Mouse (Mus musculus) hindbrain, embryonic 11.5 days (tissue): ENCODE data around the gene Rtl6. TPM values are rescaled to one million over a fixed set of nuclear protein-coding genes. Genes with fewer than 3 reads are reported as not detected.
A peak's percentile ranks its signal among the peaks of the same experiment; 100 is the strongest.

Experiments
- ATAC-seq: fragments of 200-750 bp; cut with Nextera tagmentation; 2 replicates; pipeline ENCODE4 v1.8.0; 2017; ENCODE audit warnings: mild to moderate bottlenecking, moderate TSS enrichment, moderate library complexity; ENCODE audit not compliant: low FRiP score
- DNase-seq: peaks from one replicate; pipeline ENCODE4 v3.0.0-alpha.2; 2015; ENCODE audit warnings: low spot score
- H3K27ac ChIP-seq: fragments of 300-500 bp; sonication (generic); 2 replicates; pipeline ENCODE4 v1.5.1; 2014; ENCODE audit warnings: mild to moderate bottlenecking, low read depth, low read length
- H3K27me3 ChIP-seq: fragments of 300-500 bp; sonication (generic); 2 replicates; pipeline ENCODE4 v1.6.1; 2014; ENCODE audit warnings: mild to moderate bottlenecking, low read length, moderate library complexity, mixed read lengths; ENCODE audit not compliant: control insufficient read depth, insufficient read depth
- H3K36me3 ChIP-seq: fragments of 300-500 bp; sonication (generic); 2 replicates; pipeline ENCODE4 v1.6.1; 2014; ENCODE audit warnings: mild to moderate bottlenecking, low read length, moderate library complexity, mixed read lengths; ENCODE audit not compliant: control insufficient read depth, insufficient read depth
- H3K4me1 ChIP-seq: fragments of 300-500 bp; sonication (generic); replicated peaks from 2 replicates; pipeline ENCODE4 v1.6.1; 2014; ENCODE audit warnings: low read length, mixed read lengths; ENCODE audit not compliant: control insufficient read depth, insufficient read depth
- H3K4me2 ChIP-seq: fragments of 300-500 bp; sonication (generic); replicated peaks from 2 replicates; pipeline ENCODE4 v1.6.1; 2014; ENCODE audit warnings: mild to moderate bottlenecking, low read depth, low read length
- H3K4me3 ChIP-seq: fragments of 300-500 bp; sonication (generic); 2 replicates; pipeline ENCODE4 v1.5.1; 2014; ENCODE audit warnings: low read depth, low read length
- H3K9ac ChIP-seq: fragments of 300-500 bp; sonication (generic); 2 replicates; pipeline ENCODE4 v1.6.1; 2014; ENCODE audit warnings: low read depth, low read length
- H3K9me3 ChIP-seq: fragments of 300-500 bp; sonication (generic); 2 replicates; pipeline ENCODE4 v1.6.1; 2016; ENCODE audit warnings: low read length; ENCODE audit not compliant: control insufficient read depth
- WGBS: fragments of 180-500 bp; shearing (Covaris S2); extraction: QIAGEN DNeasy Blood & Tissue Kit; methylation state at CpG from one replicate; pipeline ENCODE4 v1.1.7; 2014; 5-methylcytosine and 5-hydroxymethylcytosine counted together
- polyA plus RNA-seq: library from polyadenylated mRNA; unstranded; fragments of >200 nt; fragmentation: Nextera tagmentation; extraction: Ambion mirVana; gene quantifications from 2 replicates; pipeline ENCODE4 v1.2.1, GENCODE M21; 2014

Gene Rtl6
- polyA plus RNA-seq, 1 experiment from 2014 or later, result 13.0 TPM

DNA sequence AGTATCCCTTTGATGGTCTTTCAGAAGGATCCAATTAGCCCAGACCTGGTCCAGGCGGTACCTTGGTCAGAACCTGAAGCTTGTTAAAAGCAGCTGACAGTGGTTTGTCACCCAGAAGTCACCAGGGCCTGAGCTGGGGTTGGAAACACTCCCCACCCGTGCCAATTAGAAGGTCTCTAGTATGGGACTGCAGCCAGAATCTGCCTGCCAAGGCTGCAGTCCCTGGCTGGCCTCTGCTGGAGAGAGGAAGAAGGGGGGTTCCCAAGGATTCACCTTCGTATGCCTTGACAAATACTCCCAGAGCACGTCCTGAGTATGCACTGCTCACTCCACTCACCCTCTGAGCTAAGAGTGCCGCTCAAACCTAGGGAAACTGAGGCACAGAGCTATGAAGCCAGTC, 34.6 kb upstream of the Rtl6 start:
- H3K9me3 ChIP-seq, result no peaks in the 10 kb centered on the region
- H3K4me1 ChIP-seq, result peaks cover 6% of the 10 kb centered on the region
- DNase-seq (no peak), ATAC-seq (no peak)
- H3K9ac ChIP-seq, result no peak overlapping the region
- no peak overlapping the region for H3K4me3 ChIP-seq
- H3K27ac ChIP-seq, result no peak overlapping the region
- no peak overlapping the region for H3K4me2 ChIP-seq
- 69% methylated on average over 5 of the region's 5 CpGs for WGBS
- no peaks in the 10 kb centered on the region for H3K27me3 ChIP-seq
- H3K36me3 ChIP-seq, result no peaks in the 10 kb centered on the region

DNA sequence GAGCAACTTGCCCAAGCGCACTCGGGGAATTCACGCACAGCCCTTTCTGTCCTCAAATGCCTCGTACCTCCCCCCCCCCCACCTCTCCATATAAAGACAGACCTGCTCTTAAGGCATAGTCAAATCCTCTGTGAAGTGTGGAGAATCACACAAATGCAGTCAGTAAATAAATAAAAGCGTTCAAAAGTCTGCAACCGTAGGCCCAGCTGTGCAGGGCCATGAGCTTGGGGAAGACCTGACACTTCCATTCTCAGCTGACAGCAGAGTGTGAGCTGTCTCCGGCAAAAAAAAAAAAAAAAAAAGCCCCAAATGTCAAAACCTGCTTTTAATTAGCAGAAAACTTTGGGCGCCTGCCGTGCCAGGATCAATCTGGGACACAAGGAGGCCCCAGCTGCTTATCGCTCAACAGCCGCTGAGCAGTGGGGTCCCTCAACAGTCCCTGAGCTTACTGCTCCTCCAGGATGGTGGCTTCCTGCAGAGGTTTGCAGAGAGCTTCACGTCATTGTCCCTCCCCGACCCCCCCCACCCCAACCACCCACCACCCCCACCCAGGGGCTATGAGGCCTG, 34.0 kb upstream of the Rtl6 start:
- Histone ChIP-seq H3K27ac (no peak overlapping the region), H3K4me3 (no peak overlapping the region), H3K27me3 (no peaks in the 10 kb centered on the region), H3K4me1 (peaks cover 6% of the 10 kb centered on the region), H3K36me3 (no peaks in the 10 kb centered on the region), H3K4me2 (no peak overlapping the region), H3K9me3 (no peaks in the 10 kb centered on the region), H3K9ac (no peak overlapping the region)
- 38% methylated on average over 13 of the region's 13 CpGs for WGBS
- no peak for ATAC-seq
- no peak for DNase-seq

DNA sequence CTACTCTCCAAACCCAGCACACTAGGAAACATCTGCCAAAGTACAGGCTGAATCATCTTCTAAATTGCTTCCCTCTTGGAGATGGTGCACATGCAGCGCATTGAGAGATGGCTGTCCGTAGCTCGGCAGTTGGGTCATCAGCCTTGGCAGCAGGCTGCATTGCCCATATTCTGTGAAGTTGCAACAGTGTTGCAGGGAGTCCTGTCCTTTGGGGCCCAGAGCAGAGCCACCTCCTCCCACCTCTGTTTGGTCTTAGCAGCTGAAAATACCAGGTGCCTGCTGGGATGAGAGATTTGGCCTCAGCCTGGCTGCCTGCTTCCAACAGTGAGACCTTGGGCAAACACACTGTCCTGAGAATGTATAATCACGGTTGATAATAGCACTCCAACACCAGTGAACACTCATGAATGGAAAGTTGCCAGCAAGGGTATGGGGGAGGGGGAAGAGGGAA, 30.8 kb upstream of the Rtl6 start:
- no peak overlapping the region for H3K27ac ChIP-seq
- H3K9me3 ChIP-seq, result no peaks in the 10 kb centered on the region
- ATAC-seq (no peak), DNase-seq (no peak)
- H3K4me2 ChIP-seq, result no peak overlapping the region
- no peak overlapping the region for H3K9ac ChIP-seq
- H3K4me3 ChIP-seq, result no peak overlapping the region
- H3K36me3 ChIP-seq, result no peaks in the 10 kb centered on the region
- H3K4me1 ChIP-seq, result peaks cover 6% of the 10 kb centered on the region
- no peaks in the 10 kb centered on the region for H3K27me3 ChIP-seq
- 67% methylated on average over 4 of the region's 4 CpGs for WGBS

DNA sequence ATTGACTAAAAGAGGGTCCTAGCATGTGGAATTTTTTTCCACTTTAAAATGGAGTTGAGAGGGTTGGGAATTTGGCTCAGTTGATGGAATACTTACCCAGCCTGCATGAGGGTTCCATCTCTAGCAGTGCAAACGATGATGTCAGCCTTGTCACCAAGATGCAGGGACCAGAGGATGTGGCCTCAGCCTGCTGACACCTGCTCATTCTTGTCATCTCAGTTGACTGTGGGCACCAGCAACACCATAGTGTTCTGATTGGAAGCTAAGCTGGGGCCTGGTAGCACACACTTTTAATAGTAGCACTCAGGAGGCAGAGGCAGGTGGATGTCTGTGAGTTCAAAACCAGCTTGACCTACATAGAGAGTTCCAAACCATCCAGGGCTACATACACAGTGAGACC, 21.0 kb upstream of the Rtl6 start:
- no peak overlapping the region for H3K4me3 ChIP-seq
- WGBS, result 75% methylated on average over 1 of the region's 1 CpGs
- H3K9me3 ChIP-seq, result no peaks in the 10 kb centered on the region
- no peak for DNase-seq
- H3K4me1 ChIP-seq, result no peaks in the 10 kb centered on the region
- no peaks in the 10 kb centered on the region for H3K36me3 ChIP-seq
- no peak overlapping the region for H3K4me2 ChIP-seq
- no peak overlapping the region for H3K9ac ChIP-seq
- no peak for ATAC-seq
- H3K27me3 ChIP-seq, result no peaks in the 10 kb centered on the region
- H3K27ac ChIP-seq, result no peak overlapping the region

- H3K27me3 ChIP-seq, result no peaks in the 10 kb centered on the region
- DNase-seq (peak; percentile 27), ATAC-seq (no peak)
- 55% methylated on average over 4 of the region's 4 CpGs for WGBS
- H3K4me3 ChIP-seq, result no peak overlapping the region
- H3K36me3 ChIP-seq, result no peaks in the 10 kb centered on the region
- H3K4me2 ChIP-seq, result no peak overlapping the region
- no peaks in the 10 kb centered on the region for H3K9me3 ChIP-seq
- no peaks in the 10 kb centered on the region for H3K4me1 ChIP-seq
- no peak overlapping the region for H3K9ac ChIP-seq
- H3K27ac ChIP-seq, result no peak overlapping the region
These were observed 19.4 kb upstream of the Rtl6 start for GRCm38 (mm10) chr15:84577019-84577418.

DNA sequence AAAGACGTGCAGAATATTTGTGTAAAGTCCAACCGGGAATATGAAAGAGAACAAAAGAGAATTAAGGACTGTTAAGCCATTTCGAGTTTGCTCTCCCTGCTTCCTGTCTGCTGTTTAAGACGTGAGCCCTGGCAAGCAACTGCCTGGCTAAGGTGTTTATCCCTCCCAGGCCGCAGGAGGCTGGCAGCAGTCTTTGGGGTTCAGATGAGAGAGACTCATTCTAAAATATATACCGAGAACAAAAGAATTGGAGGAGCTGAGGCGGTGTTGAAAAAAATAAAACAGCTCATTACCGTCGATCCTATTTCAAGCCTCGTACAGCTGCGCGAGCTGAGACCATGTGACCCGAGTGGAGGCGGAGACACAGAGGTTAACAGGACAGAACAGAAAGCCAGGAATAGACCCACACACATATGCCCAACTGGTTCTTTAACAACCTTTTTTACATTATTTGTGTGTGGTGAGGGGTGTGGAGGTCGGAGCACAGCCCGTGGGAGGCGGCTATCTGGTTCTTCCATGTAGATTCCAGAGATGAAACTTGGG, 9.0 kb upstream of the Rtl6 start:
- no peaks in the 10 kb centered on the region for H3K4me1 ChIP-seq
- no peaks in the 10 kb centered on the region for H3K9me3 ChIP-seq
- H3K9ac ChIP-seq, result no peak overlapping the region
- H3K4me3 ChIP-seq, result no peak overlapping the region
- no peaks in the 10 kb centered on the region for H3K36me3 ChIP-seq
- no peaks in the 10 kb centered on the region for H3K27me3 ChIP-seq
- ATAC-seq (no peak), DNase-seq (no peak)
- WGBS, result 73% methylated on average over 17 of the region's 17 CpGs
- H3K27ac ChIP-seq, result no peak overlapping the region
- H3K4me2 ChIP-seq, result no peak overlapping the region

GRCm38 (mm10) chr15:84561501-84561900, 3.9 kb upstream of the Rtl6 start:
- no peak for DNase-seq
- no peak for ATAC-seq
- no peaks in the 10 kb centered on the region for H3K36me3 ChIP-seq
- no peaks in the 10 kb centered on the region for H3K27me3 ChIP-seq
- WGBS, result 80% methylated on average over 2 of the region's 2 CpGs
- H3K27ac ChIP-seq, result no peak overlapping the region
- H3K4me1 ChIP-seq, result no peaks in the 10 kb centered on the region
- no peak overlapping the region for H3K9ac ChIP-seq
- H3K9me3 ChIP-seq, result no peaks in the 10 kb centered on the region
- H3K4me3 ChIP-seq, result no peak overlapping the region
- H3K4me2 ChIP-seq, result no peak overlapping the region

GRCm38 (mm10) chr15:84556674-84557073, 949 bp downstream of the Rtl6 start:
- Histone ChIP-seq H3K4me1 (no peaks in the 10 kb centered on the region), H3K9me3 (no peaks in the 10 kb centered on the region), H3K4me2 (peak overlapping the region; percentile 86), H3K9ac (no peak overlapping the region; the same call in 1 of the 2 replicates), H3K27me3 (no peaks in the 10 kb centered on the region), H3K27ac (no peak overlapping the region), H3K36me3 (peaks cover 3% of the 10 kb centered on the region; the same call in 1 of the 2 replicates), H3K4me3 (peak overlapping the region; percentile 57; the same call in 1 of the 2 replicates)
- DNase-seq (no peak), ATAC-seq (peak; percentile 4; the same call in 1 of the 2 replicates)
- WGBS, result 97% methylated on average over 17 of the region's 17 CpGs

DNA sequence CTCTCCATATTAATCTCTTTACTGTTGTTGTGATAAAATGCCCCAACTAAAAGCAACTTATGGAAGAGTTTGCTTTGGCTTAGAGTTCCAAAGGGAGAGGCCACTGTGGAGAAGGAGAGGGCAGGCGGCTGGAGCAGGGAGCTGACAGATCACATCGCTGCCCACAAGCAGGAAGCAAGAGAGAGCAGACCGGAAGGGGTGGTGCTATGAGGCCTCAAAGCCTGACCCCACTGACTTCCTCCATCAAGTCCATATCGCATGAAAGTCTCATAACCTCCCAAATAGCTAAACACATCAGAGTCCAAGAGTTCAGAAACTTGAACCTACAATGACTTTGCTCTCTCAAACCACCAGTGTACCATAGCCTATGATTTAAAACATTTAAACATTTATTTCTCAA, 6.6 kb downstream of the Rtl6 start:
- H3K9me3 ChIP-seq, result no peaks in the 10 kb centered on the region
- peaks cover 2% of the 10 kb centered on the region; the same call in 1 of the 2 replicates for H3K36me3 ChIP-seq
- ATAC-seq (no peak), DNase-seq (no peak)
- H3K27me3 ChIP-seq, result no peaks in the 10 kb centered on the region
- no peak overlapping the region for H3K4me3 ChIP-seq
- no peak overlapping the region for H3K4me2 ChIP-seq
- 84% methylated on average over 4 of the region's 4 CpGs for WGBS
- no peak overlapping the region for H3K9ac ChIP-seq
- H3K27ac ChIP-seq, result no peak overlapping the region
- no peaks in the 10 kb centered on the region for H3K4me1 ChIP-seq
